Mouse (Mus musculus): Measurements from ENCODE around the gene Banp. TPM values are rescaled to one million over a fixed set of nuclear protein-coding genes. Genes with fewer than 3 reads are reported as not detected.

Gene Banp
- polyA plus RNA-seq, 1 experiment from 2014 or later = 53.4 TPM

DNA sequence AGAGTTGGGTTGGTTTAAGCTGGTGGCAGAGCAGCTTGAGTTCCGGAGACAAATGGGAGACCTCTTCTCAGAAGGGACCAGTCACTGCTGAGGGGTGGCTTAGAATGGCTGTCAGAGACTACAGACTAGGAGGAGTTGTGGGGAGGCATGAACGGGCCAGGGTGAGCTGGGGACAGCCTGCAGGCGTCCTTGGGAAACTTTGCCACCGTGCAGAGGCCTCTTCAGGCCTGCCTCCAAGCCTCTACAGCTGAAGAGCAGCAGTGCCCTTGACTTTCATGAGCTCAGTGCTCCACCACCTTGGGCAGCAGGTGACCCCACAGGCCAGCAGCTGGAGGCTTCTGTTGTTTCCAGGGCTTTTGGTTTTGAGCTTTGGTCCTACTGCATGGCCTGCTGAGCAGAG lies 49.1 kb downstream of the Banp start:
- DNase-seq (ENCODE audit: low spot score, missing footprints) = no peak
- Histone ChIP-seq H3K27ac (ENCODE audit: low read depth, low read length) (no peak overlapping the region), H3K9ac (ENCODE audit: low read length) (no peak overlapping the region), H3K9me3 (ENCODE audit: control insufficient read depth, low read length) (no peaks in the 10 kb centered on the region), H3K4me3 (ENCODE audit: low read depth, low read length) (no peak overlapping the region), H3K36me3 (ENCODE audit: control insufficient read depth, insufficient read depth, low read length) (peaks cover 31% of the 10 kb centered on the region), H3K4me1 (ENCODE audit: control insufficient read depth, insufficient read depth, low read length) (no peaks in the 10 kb centered on the region), H3K4me2 (no peak overlapping the region), H3K27me3 (ENCODE audit: control insufficient read depth, insufficient read depth, low read length) (no peaks in the 10 kb centered on the region)
- 84% methylated on average over 4 of the region's 4 CpGs for WGBS
- ATAC-seq (ENCODE audit: low FRiP score) = no peak

DNA sequence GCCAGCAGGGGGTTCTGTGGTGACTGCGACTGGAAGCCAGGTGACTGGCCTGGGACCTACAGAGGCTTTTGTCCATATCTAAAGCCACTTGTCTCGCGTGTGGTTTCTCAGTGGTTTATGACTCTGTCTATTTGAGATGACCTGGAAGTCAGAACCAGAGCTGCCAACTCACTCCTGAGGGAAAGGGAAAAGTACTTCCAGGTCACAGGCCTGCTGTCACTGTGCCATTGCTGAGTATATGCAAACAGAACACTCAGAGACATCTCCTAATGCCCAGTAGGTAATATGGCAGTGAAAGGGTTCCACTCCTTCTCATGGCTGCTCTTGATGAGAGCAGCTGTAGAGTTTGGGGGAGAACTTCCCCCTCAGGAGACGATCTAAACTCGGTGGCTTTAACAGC lies 49.7 kb downstream of the Banp start:
- no peak overlapping the region for H3K27ac ChIP-seq (ENCODE audit: low read depth, low read length)
- H3K9me3 ChIP-seq (ENCODE audit: control insufficient read depth, low read length) = no peaks in the 10 kb centered on the region
- no peak overlapping the region for H3K9ac ChIP-seq (ENCODE audit: low read length)
- ATAC-seq (ENCODE audit: low FRiP score) (no peak), DNase-seq (ENCODE audit: low spot score, missing footprints) (no peak)
- H3K4me2 ChIP-seq = no peak overlapping the region
- peaks cover 28% of the 10 kb centered on the region for H3K36me3 ChIP-seq (ENCODE audit: control insufficient read depth, insufficient read depth, low read length)
- H3K27me3 ChIP-seq (ENCODE audit: control insufficient read depth, insufficient read depth, low read length) = no peaks in the 10 kb centered on the region
- H3K4me1 ChIP-seq (ENCODE audit: control insufficient read depth, insufficient read depth, low read length) = 0 out of 2 replicates have a peak, but pooled peaks cover 2% of the 10 kb centered on the region
- 91% methylated on average over 5 of the region's 5 CpGs for WGBS
- H3K4me3 ChIP-seq (ENCODE audit: low read depth, low read length) = no peak overlapping the region

DNA sequence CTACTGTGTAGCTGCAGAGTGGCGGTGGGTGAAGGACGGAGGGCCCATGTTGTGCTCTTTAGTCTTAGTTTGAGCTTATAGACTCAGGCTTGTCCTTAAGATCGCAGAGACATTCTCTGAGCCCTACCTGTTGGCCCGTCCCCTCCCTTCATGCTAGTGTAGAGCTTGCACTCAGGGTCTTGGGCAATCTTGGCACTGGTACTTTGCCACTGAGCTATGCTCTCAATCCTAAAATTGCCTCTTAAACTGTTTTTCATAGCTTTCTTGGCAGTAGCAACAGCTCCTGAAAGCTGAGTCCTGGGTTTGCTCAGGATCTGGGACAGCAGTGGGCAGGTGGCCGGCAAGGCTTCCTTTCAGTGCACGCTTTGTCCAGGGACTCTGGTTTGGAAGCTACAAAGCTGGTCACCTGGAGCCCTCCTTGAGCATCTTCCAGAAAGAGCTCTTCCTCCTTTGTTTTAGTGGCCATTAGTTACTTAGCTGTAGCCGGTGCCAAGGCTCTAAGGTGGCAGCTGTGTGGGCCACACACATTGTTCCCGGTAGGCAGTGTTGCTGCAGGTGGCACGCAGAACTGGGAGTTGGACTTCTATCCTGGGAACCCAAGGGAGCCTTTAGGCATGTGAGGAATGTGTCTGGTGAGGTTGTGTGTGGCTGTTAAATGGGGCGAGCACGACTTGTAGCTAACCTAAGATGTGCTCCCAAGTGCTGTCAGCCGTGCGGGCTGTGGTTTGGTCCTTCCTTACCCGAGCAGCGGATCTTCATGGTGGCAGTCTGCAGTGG lies 52.0 kb downstream of the Banp start:
- Histone ChIP-seq H3K4me3 (ENCODE audit: low read depth, low read length) (no peak overlapping the region), H3K27me3 (ENCODE audit: control insufficient read depth, insufficient read depth, low read length) (no peaks in the 10 kb centered on the region), H3K9ac (ENCODE audit: low read length) (no peak overlapping the region), H3K4me1 (ENCODE audit: control insufficient read depth, insufficient read depth, low read length) (0 out of 2 replicates have a peak, but pooled peaks cover 2% of the 10 kb centered on the region), H3K4me2 (no peak overlapping the region), H3K27ac (ENCODE audit: low read depth, low read length) (no peak overlapping the region), H3K9me3 (ENCODE audit: control insufficient read depth, low read length) (no peaks in the 10 kb centered on the region), H3K36me3 (ENCODE audit: control insufficient read depth, insufficient read depth, low read length) (peaks cover 25% of the 10 kb centered on the region)
- no peak for ATAC-seq (ENCODE audit: low FRiP score)
- 94% methylated on average over 15 of the region's 15 CpGs for WGBS
- no peak for DNase-seq (ENCODE audit: low spot score, missing footprints)

GRCm38 (mm10) chr8:122003646-122004045 lies 54.1 kb downstream of the Banp start:
- WGBS = 88% methylated on average over 8 of the region's 8 CpGs
- ATAC-seq (ENCODE audit: low FRiP score) (no peak; the same call in 1 of the 2 replicates), DNase-seq (ENCODE audit: low spot score, missing footprints) (no peak)
- H3K4me3 ChIP-seq (ENCODE audit: low read depth, low read length) = no peak overlapping the region
- peak overlapping the region; percentile 44; the same call in 1 of the 2 replicates for H3K27ac ChIP-seq (ENCODE audit: low read depth, low read length)
- H3K9ac ChIP-seq (ENCODE audit: low read length) = no peak overlapping the region
- H3K36me3 ChIP-seq (ENCODE audit: control insufficient read depth, insufficient read depth, low read length) = peaks cover 24% of the 10 kb centered on the region; the same call in 1 of the 2 replicates
- H3K4me1 ChIP-seq (ENCODE audit: control insufficient read depth, insufficient read depth, low read length) = 0 out of 2 replicates have a peak, but pooled peaks cover 2% of the 10 kb centered on the region
- H3K9me3 ChIP-seq (ENCODE audit: control insufficient read depth, low read length) = no peaks in the 10 kb centered on the region
- no peaks in the 10 kb centered on the region for H3K27me3 ChIP-seq (ENCODE audit: control insufficient read depth, insufficient read depth, low read length)
- no peak overlapping the region for H3K4me2 ChIP-seq

- WGBS = 85% methylated on average over 5 of the region's 5 CpGs
- Histone ChIP-seq H3K4me3 (ENCODE audit: low read depth, low read length) (no peak overlapping the region), H3K36me3 (ENCODE audit: control insufficient read depth, insufficient read depth, low read length) (peaks cover 23% of the 10 kb centered on the region; the same call in 1 of the 2 replicates), H3K27me3 (ENCODE audit: control insufficient read depth, insufficient read depth, low read length) (no peaks in the 10 kb centered on the region), H3K27ac (ENCODE audit: low read depth, low read length) (peak overlapping the region; percentile 44; the same call in 1 of the 2 replicates), H3K9ac (ENCODE audit: low read length) (no peak overlapping the region), H3K4me1 (ENCODE audit: control insufficient read depth, insufficient read depth, low read length) (0 out of 2 replicates have a peak, but pooled peaks cover 2% of the 10 kb centered on the region), H3K9me3 (ENCODE audit: control insufficient read depth, low read length) (no peaks in the 10 kb centered on the region), H3K4me2 (no peak overlapping the region)
- ATAC-seq (ENCODE audit: low FRiP score) (no peak), DNase-seq (ENCODE audit: low spot score, missing footprints) (no peak)
Measured at GRCm38 (mm10) chr8:122004131-122004530, 54.6 kb downstream of the Banp start.

- Histone ChIP-seq H3K27me3 (ENCODE audit: control insufficient read depth, insufficient read depth, low read length) (no peaks in the 10 kb centered on the region), H3K4me2 (no peak overlapping the region), H3K4me3 (ENCODE audit: low read depth, low read length) (no peak overlapping the region), H3K36me3 (ENCODE audit: control insufficient read depth, insufficient read depth, low read length) (peaks cover 19% of the 10 kb centered on the region; the same call in 1 of the 2 replicates), H3K27ac (ENCODE audit: low read depth, low read length) (no peak overlapping the region), H3K9me3 (ENCODE audit: control insufficient read depth, low read length) (no peaks in the 10 kb centered on the region), H3K4me1 (ENCODE audit: control insufficient read depth, insufficient read depth, low read length) (0 out of 2 replicates have a peak, but pooled peaks cover 2% of the 10 kb centered on the region), H3K9ac (ENCODE audit: low read length) (no peak overlapping the region)
- ATAC-seq (ENCODE audit: low FRiP score) (no peak), DNase-seq (ENCODE audit: low spot score, missing footprints) (no peak)
- WGBS = 86% methylated on average over 24 of the region's 25 CpGs
Measured at GRCm38 (mm10) chr8:122005422-122006204, 56.1 kb downstream of the Banp start.

DNA sequence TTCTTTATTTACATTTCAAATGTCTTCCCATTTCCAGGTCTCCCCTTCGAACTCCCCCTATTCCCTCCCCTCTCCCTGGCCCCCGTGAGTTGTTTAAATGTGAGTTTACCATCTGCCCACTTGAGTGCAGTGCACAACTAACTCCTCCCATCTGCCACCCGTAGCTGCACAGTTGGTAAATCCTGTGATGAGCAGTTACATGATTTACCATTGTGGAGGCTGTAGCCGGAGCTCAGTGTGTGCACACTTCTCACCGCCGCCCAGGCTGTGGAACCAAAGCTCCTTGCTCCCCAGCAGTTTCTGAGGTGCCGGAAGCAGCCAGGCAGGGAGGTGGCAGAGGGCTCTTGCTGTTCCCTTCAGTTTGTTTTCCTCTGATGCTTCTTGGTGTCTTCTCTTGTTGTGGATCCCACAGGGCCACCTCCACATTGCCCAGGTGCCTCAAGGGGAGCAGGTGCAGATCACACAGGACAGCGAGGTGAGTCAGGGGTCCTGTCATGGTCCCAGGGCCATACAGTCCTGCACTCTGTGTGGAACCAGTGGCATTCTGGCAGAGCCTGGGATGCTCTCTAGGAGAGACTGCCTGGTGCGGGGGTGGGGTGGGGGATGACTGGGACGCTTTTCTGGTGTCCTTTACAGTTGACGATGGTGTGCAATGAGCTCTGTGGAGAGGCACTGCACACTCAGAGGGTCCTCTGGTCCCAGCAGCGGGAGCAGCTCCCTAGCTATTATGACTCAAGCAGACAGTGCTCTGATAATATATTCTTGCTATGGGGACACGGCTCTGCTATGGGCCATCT lies 57.3 kb downstream of the Banp start:
- H3K4me3 ChIP-seq (ENCODE audit: low read depth, low read length) = no peak overlapping the region
- no peak overlapping the region for H3K9ac ChIP-seq (ENCODE audit: low read length)
- ATAC-seq (ENCODE audit: low FRiP score) (no peak), DNase-seq (ENCODE audit: low spot score, missing footprints) (no peak)
- H3K36me3 ChIP-seq (ENCODE audit: control insufficient read depth, insufficient read depth, low read length) = peaks cover 8% of the 10 kb centered on the region; the same call in 1 of the 2 replicates
- WGBS = 88% methylated on average over 13 of the region's 13 CpGs
- no peak overlapping the region for H3K4me2 ChIP-seq
- no peaks in the 10 kb centered on the region for H3K27me3 ChIP-seq (ENCODE audit: control insufficient read depth, insufficient read depth, low read length)
- no peaks in the 10 kb centered on the region for H3K9me3 ChIP-seq (ENCODE audit: control insufficient read depth, low read length)
- H3K4me1 ChIP-seq (ENCODE audit: control insufficient read depth, insufficient read depth, low read length) = 0 out of 2 replicates have a peak, but pooled peaks cover 2% of the 10 kb centered on the region
- H3K27ac ChIP-seq (ENCODE audit: low read depth, low read length) = no peak overlapping the region

- WGBS = 92% methylated on average over 5 of the region's 5 CpGs
- H3K9me3 ChIP-seq (ENCODE audit: control insufficient read depth, low read length) = no peaks in the 10 kb centered on the region
- H3K4me3 ChIP-seq (ENCODE audit: low read depth, low read length) = no peak overlapping the region
- ATAC-seq (ENCODE audit: low FRiP score) = no peak
- no peaks in the 10 kb centered on the region for H3K27me3 ChIP-seq (ENCODE audit: control insufficient read depth, insufficient read depth, low read length)
- H3K4me2 ChIP-seq = no peak overlapping the region
- H3K27ac ChIP-seq (ENCODE audit: low read depth, low read length) = no peak overlapping the region
- no peak for DNase-seq (ENCODE audit: low spot score, missing footprints)
- no peak overlapping the region for H3K9ac ChIP-seq (ENCODE audit: low read length)
- 0 out of 2 replicates have a peak, but pooled peaks cover 2% of the 10 kb centered on the region for H3K4me1 ChIP-seq (ENCODE audit: control insufficient read depth, insufficient read depth, low read length)
- 0 out of 2 replicates have a peak, but pooled peaks cover 3% of the 10 kb centered on the region for H3K36me3 ChIP-seq (ENCODE audit: control insufficient read depth, insufficient read depth, low read length)
Measured at GRCm38 (mm10) chr8:122008395-122008794, 58.8 kb downstream of the Banp start.
